Mouse (Mus musculus): ENCODE data around the gene Sparcl1.
A peak's percentile ranks its signal among the peaks of the same experiment; 100 is the strongest.

The Sparcl1 gene

GRCm38 (mm10) chr5:104110171-104110920, 3.2 kb downstream of the Sparcl1 start:
- no peak for DNase-seq

DNA sequence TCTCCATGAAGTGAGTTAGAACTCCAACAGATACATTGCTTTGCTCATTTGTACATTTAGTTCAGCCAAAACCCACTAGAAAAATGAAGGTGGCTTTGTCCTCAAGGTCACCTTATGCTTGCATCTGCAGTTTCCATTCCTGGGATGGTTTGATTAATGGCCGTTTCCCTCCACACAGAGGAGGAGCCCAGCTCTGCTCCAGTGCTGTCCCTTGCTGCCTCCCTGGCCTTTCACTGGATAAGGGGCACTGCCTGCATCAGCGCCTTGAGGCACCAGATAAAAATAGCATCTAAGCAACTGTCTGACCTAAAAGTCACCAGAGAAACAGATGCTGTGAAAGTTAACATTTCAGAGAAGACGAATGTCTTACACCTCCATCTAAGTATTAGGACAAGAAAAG, 4.0 kb downstream of the Sparcl1 start:
- peak; percentile 34 for DNase-seq

DNA sequence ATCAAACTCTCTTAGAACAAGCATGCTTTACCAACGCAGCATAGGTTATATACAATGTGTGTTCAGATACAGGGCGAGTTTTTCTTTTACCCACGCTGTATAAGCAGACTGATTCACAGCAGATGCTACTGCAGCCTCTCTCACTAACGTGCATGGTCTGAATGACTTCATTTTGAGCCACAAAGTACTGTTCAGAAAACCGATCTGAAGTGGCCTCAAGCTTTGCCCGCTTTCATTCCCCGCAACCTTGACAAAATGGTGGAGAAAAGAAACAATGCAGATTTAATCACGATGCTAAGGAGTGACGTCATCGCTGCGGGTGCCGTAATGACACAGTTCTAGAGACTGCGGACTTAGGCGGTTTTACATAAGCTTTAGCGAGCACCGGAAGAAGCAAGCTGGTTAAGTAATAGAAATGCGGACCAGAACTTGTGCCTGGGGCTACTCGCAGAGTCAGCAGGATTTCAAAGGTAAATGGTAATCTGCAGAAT, 4.6 kb downstream of the Sparcl1 start:
- no peak for DNase-seq

DNA sequence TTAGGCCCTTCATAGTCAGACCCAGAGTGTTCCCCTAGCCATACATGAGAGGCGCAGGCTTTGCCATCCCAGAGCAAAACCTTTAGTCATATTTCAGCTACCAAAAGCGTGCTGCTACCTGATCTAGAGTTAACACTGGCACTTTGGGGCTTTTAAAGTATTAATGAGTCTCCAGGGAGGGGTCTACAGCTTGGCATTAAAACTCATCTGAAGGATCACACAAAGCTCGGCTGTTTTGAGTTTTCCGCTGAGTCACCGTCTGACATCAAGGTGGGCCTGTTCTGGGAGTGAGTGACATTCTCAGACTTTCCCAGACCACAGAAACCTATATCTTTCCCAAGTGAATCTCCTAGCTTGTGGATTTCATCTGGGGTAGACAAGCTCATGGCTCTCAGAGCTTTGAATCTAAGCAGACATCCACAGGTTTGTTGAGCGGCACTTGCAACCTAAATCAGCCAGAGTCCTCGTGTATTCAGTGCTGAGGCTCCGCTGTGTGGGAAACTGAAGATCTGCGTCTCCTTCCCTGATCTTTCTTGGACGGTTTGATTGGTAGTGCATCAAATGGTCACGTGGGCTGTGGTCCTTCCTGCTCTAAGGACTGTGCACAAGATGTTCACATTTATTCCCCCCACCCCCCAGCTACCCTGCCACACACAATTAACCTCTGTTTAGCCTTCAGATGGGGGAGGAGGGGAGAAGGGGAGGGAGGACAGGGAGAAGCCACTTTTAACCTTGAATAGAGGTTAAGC, 5.2 kb downstream of the Sparcl1 start:
- DNase-seq = no peak

- no peak for DNase-seq
Observed at GRCm38 (mm10) chr5:104104111-104104510, 9.4 kb downstream of the Sparcl1 start.

- no peak for DNase-seq
Observed at GRCm38 (mm10) chr5:104103171-104103570, 10.4 kb downstream of the Sparcl1 start.

GRCm38 (mm10) chr5:104101678-104102531, 11.6 kb downstream of the Sparcl1 start:
- no peak for DNase-seq

GRCm38 (mm10) chr5:104096078-104096938, 17.2 kb downstream of the Sparcl1 start:
- peak; percentile 85 for DNase-seq

DNA sequence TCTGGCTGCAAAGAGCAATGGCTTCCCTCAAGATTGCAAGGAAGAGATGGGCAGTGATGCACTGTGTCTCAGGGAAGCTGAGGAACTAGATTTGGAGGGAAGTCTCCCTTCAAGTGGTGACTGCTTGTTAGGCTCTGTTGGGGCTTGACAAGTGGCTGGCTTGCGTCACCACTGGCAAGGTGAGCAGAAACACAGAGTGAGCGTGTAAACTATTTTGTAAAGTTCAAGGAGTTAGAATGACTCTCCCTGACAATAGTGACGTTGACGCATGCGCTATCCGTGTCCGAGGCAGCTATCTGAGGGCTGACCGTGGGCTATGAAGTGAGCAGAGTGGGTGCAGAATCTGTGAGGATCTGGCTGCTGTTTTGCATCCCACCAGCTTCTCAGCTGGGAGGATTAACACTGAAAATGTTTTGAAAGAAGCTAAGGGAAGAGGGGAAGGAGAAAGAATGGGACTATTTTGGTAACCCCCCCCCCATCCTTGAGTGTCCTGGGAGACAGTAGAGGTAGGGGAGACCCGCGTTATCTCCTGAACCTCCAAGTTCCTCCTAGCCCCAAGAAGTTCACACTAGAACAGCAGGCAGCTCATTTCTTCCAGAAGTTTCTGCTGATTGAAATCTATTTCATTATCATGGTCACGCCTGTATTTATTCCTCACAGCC, 18.0 kb downstream of the Sparcl1 start:
- peak; percentile 46 for DNase-seq

DNA sequence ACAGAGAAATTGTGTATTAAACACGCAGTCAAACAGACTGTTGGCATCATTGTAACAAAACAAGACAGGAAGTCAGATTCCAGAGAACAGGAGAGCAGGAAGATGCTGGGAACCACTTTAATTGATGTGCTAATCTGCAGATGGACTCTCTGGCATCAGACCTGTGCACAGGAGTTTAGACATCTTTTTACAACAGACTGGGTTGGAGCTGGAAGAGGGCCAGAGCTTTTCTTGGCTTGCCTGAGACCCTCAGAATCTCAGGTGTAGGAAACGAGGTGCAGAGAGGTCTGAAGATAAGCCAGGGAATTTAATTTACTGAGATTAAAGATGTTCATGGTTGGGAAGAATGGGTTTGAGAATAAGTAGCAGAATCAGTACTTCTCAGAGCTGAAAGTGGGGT, 23.8 kb downstream of the Sparcl1 start:
- no peak for DNase-seq

GRCm38 (mm10) chr5:104085366-104085765, 28.2 kb downstream of the Sparcl1 start:
- no peak for DNase-seq

DNA sequence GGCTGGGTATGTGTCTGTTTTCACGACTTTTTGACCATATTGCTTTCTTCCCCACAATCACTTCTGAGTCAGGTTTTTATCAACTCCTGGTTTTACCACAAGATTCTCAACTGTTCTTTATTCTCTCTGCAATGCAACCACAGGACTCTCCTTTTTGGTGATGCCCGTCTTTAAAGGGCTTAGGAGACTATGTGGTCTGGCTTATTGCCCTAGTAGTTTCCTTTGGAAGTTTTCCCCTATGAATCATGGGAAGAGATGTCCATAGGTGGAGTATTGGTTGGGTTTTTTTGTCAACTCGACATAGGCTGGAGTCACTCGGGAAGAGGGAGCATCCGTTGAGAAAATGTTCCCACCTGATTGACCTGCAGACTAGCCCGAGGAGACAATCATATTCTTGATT, 32.8 kb downstream of the Sparcl1 start:
- DNase-seq = no peak

DNA sequence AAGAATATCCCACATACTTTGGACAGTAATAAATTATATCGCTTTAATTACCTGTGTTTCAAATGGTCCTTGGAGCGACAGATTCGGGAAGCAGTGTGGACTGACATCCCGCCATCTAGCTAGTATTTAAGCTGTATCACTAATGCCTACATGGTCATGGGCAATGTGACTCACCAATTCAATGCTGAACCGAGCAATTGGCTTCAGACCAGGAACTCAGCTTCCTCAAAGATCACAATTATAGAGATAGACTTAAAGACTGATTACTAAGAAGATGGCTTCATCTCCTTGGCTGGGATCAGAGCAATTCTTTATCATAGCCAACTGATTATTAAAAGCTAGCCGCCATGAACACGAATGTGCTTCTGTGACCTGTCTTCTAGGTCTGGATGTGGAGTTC, 36.0 kb downstream of the Sparcl1 start, which contains the start of gene Gm17660:
TSS of gene Gm17660 (minus strand) at position 101 of the 400 bp plus-strand sequence.
- no peak for DNase-seq

DNA sequence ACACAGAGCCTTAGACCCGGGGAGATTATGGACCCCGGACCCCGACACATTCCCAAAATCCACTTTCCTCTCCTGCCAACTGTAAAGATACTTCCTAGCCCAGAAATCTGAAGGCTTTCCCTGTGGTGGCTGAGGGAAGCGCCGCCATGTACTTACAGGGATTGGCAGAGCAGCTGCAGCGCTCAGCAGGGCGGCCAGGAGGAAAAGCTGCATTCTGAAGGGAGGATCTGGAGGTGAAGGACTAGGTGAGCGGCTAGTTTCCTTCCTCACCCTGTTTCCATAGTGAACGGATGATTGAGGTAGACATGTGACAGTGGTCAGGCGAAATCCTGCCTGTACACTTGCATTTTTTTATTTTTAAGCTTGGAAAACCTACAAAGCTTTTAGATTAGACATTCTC, 37.2 kb downstream of the Sparcl1 start:
- no peak for DNase-seq

GRCm38 (mm10) chr5:104074388-104074787, 39.1 kb downstream of the Sparcl1 start:
- peak; percentile 74 for DNase-seq

DNA sequence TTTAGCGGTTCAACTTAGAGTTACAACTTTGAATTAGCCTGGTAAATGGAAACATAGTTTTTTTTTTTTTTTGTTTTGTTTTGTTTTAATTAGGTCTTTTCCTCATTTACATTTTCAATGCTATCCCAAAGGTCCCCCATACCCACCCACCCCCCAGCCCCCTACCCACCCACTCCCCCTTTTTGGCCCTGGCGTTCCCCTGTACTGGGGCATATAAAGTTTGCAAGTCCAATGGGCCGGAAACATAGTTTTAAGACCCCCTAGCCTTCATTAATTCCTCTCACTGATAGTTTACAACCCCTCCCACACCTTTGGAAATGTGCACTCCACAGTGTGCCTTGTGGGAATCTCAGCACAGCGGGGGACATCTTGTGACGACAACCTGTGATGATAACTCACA, 39.9 kb downstream of the Sparcl1 start:
- DNase-seq = no peak

DNA sequence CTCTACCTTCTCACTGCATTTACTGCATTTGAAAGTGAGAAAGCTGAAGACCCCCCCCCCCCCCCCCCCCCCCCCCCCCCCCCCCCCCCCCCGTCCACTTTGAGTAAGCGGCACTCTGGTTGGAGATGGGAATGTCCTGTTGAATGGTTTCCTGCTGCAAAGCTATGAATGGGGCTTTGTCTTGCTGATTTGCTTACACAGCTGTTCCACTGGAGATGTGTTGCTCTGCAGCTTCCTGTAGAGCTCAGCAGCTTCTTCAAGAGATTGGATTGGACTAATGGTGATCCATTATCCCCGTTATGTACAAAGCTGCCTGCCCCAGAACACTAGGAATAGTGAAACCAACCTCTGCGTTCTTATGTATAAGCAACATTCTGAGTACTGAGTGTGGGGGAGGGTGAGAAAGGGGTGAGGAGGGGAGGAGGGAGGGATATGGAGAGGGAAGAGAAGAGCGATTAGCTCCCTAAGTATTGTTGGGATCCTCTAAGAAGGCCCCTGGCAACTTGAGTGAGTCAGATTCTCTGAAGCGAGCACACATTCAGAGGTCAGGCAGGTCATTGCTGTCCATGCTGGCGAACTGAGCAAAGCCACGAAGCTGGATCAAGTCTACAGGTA, 41.2 kb downstream of the Sparcl1 start:
- DNase-seq = peak; percentile 45

DNA sequence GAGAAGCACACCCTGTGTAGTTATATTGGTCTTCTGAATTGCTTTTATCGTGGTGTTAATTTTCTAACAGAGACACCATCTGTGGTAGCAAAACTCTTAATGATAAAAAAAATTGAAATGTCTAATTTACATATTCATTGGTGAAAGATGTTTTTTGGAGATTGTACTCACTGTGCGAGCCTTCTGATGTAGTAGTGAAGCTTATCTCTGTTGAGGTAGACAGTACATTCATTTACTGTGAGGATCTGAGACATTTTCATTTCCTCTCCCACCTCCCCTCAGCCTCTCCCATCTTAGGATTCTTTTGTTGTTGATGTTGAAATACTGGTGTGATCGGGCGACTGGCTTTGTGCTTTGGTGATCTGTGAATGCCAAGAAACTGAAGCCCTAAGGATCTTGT, 42.5 kb downstream of the Sparcl1 start:
- no peak for DNase-seq

- no peak for DNase-seq
Observed at GRCm38 (mm10) chr5:104068751-104069150, 44.8 kb downstream of the Sparcl1 start.

DNA sequence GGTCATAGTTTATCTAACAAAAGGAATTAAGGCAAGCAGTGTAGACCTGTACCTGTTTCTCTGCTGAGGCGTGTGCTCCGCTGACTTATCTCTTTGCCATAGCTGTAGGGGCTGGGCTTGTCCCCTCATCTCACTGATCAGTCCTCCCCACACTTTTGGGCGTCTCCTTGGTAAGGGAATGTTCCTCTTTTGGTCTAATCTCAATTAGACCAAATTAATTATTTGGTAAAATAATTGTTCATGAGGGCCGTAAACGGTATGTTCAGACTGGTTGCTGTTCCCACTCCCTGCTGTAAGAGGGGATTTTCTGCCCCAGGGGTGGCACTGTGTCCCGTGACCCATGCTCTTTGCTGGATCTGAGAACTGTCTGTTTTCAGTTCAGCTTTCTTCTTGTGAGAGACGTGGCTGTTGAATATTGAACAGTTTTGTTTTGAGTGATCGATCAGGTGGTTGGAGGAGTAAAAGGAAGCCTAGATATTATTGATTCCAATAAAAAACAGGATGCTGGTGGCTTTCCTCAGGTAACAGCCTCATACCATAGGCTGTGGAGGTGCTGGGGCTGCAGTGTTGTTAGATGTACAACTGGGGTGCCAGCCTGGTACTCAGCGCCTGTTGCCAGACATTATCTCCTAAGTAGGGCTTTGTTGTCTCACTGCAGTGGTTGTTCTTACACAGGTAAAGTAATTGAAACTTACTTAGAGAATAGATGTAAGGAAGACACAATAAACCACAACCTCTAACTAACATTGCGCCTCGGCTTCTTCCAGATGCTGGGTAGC, 50.6 kb downstream of the Sparcl1 start:
- DNase-seq = no peak

Measured in lung, postnatal 10 days (tissue).